Mouse (Mus musculus) lung, embryonic 16.5 days (tissue): ENCODE data around the gene Mab21l3. TPM values are rescaled to one million over a fixed set of nuclear protein-coding genes. Genes with fewer than 3 reads are reported as not detected.
A peak's percentile ranks its signal among the peaks of the same experiment; 100 is the strongest.

Experiments
- ATAC-seq: fragments of 200-750 bp; cut with Nextera tagmentation; 2 replicates; pipeline ENCODE4 v1.8.0; 2017; ENCODE audit warnings: low read depth, mild to moderate bottlenecking, moderate library complexity
- H3K27ac ChIP-seq: fragments of 300-500 bp; sonication (generic); 2 replicates; pipeline ENCODE4 v1.5.1; 2014; ENCODE audit warnings: mild to moderate bottlenecking, control low read depth, low read length
- H3K27me3 ChIP-seq: fragments of 300-500 bp; sonication (generic); 2 replicates; pipeline ENCODE4 v1.6.1; 2014; ENCODE audit warnings: low read depth, low read length, mixed read lengths; ENCODE audit not compliant: control insufficient read depth, insufficient read depth
- H3K36me3 ChIP-seq: fragments of 300-500 bp; sonication (generic); 2 replicates; pipeline ENCODE4 v1.6.1; 2014; ENCODE audit warnings: low read length; ENCODE audit not compliant: control insufficient read depth, insufficient read depth
- H3K4me1 ChIP-seq: fragments of 300-500 bp; sonication (generic); replicated peaks from 2 replicates; pipeline ENCODE4 v1.6.1; 2014; ENCODE audit warnings: low read length, mixed read lengths; ENCODE audit not compliant: control insufficient read depth, insufficient read depth
- H3K4me2 ChIP-seq: fragments of 300-500 bp; sonication (generic); 2 replicates; pipeline ENCODE4 v1.6.1; 2014; ENCODE audit warnings: low read depth, low read length, control low read depth
- H3K4me3 ChIP-seq: fragments of 300-500 bp; sonication (generic); 2 replicates; pipeline ENCODE4 v1.5.1; 2014; ENCODE audit warnings: mild to moderate bottlenecking, low read length, control low read depth
- H3K9ac ChIP-seq: fragments of 300-500 bp; sonication (generic); 2 replicates; pipeline ENCODE4 v1.6.1; 2014; ENCODE audit warnings: low read length, control low read depth
- H3K9me3 ChIP-seq: fragments of 300-500 bp; sonication (generic); 2 replicates; pipeline ENCODE4 v1.6.1; 2016; ENCODE audit warnings: low read length; ENCODE audit not compliant: control insufficient read depth
- WGBS: fragments of 180-500 bp; shearing (Covaris S2); extraction: QIAGEN DNeasy Blood & Tissue Kit; methylation state at CpG from one replicate; pipeline ENCODE4 v1.1.7; 2014; 5-methylcytosine and 5-hydroxymethylcytosine counted together
- polyA plus RNA-seq: library from polyadenylated mRNA; unstranded; fragments of >200 nt; fragmentation: Nextera tagmentation; extraction: Ambion mirVana; gene quantifications from 2 replicates; pipeline ENCODE4 v1.2.1, GENCODE M21; 2015

The Mab21l3 gene
- polyA plus RNA-seq, 1 experiment from 2014 or later: 0.43 TPM

DNA sequence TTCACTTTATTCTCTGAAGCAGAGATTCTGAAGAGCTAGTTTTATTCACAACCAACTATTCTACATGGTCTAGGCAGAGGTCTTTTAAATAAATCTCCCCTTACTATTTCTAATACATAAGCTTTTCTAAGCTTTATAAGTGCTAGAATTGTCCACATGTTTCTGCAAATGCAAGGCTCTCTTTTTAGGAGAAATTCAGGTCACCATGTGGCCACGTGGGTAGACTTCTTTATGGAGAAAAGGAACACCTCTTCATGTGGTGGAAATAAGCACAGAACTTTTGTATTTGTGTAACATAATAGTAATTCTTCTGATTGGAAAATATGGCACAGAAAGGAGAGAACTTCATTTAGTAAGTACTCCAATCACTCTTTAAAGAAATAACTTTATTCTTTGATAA, 5.3 kb upstream of the Mab21l3 start:
- Histone ChIP-seq H3K27me3 (no peaks in the 10 kb centered on the region), H3K4me2 (no peak overlapping the region), H3K36me3 (no peaks in the 10 kb centered on the region), H3K9ac (no peak overlapping the region), H3K27ac (no peak overlapping the region), H3K4me3 (no peak overlapping the region), H3K4me1 (no peaks in the 10 kb centered on the region), H3K9me3 (no peaks in the 10 kb centered on the region)
- ATAC-seq: no peak
- 59% methylated on average over 1 of the region's 1 CpGs for WGBS

DNA sequence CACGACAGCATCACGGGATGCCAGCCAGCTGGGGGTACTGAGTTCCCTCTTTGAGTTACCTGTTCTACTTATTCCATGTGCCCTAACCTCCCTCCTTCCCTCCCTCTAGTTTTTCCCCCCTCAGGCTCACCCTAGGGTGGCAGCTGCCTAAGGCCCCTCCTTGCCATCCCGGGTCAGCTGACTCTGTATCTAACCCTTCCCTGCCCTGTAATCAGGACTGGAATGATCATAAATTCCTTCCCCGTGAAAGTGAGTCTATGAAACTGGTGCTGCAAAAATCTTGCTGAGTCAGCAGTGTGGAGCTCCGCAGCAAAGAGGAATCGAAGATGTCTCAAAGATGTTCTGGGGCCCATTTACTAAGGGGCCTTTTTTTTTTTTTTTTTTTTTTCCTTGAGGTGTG, 2.6 kb upstream of the Mab21l3 start:
- no peaks in the 10 kb centered on the region for H3K27me3 ChIP-seq
- no peak overlapping the region for H3K27ac ChIP-seq
- no peak for ATAC-seq
- H3K4me1 ChIP-seq: no peaks in the 10 kb centered on the region
- no peaks in the 10 kb centered on the region for H3K36me3 ChIP-seq
- H3K9ac ChIP-seq: no peak overlapping the region
- no peak overlapping the region for H3K4me3 ChIP-seq
- no peak overlapping the region for H3K4me2 ChIP-seq
- H3K9me3 ChIP-seq: no peaks in the 10 kb centered on the region
- WGBS: 57% methylated on average over 6 of the region's 6 CpGs

- H3K9ac ChIP-seq: no peak overlapping the region
- H3K36me3 ChIP-seq: no peaks in the 10 kb centered on the region
- H3K4me3 ChIP-seq: no peak overlapping the region
- no peak for ATAC-seq
- 65% methylated on average over 4 of the region's 4 CpGs for WGBS
- no peaks in the 10 kb centered on the region for H3K4me1 ChIP-seq
- H3K27ac ChIP-seq: no peak overlapping the region
- no peaks in the 10 kb centered on the region for H3K27me3 ChIP-seq
- H3K9me3 ChIP-seq: no peaks in the 10 kb centered on the region
- H3K4me2 ChIP-seq: no peak overlapping the region
Observed at GRCm38 (mm10) chr3:101846096-101846495, 2.7 kb downstream of the Mab21l3 start.

DNA sequence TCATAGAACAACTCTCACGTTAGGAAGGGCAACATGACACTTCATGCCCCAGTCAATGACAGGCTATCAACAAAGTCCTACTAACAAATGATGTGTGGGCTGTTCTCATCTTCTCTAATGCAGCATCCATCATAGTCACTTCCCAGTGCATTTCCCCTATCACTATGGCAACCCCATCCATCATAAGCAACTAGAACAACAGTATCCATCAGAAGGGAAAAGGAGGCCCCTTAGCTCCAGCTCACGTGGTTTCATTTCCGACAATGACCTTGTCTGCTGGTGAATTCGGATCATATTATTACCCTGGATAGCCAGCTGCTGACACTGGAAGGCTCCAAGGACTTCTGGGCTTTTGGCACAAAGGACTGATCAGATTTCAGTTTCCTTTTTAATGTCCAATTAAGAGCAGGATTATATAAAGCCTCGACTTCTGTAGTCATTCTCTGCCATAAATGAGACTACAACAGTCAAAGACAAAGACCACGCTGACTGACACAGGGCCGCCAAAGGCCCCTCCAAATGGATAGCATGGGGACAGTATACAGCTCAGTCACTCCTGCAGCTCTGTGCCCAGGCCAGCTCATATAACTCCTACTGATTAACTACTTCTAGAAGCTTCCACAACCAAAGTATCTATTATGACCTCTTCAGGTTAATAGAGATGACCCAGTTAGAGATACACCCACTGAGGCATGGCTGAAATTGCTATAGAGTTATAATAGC, 6.2 kb downstream of the Mab21l3 start:
- Histone ChIP-seq H3K4me1 (no peaks in the 10 kb centered on the region), H3K36me3 (no peaks in the 10 kb centered on the region), H3K4me2 (no peak overlapping the region), H3K9me3 (peaks cover 4% of the 10 kb centered on the region; the same call in 1 of the 2 replicates), H3K4me3 (no peak overlapping the region), H3K27ac (no peak overlapping the region), H3K27me3 (no peaks in the 10 kb centered on the region), H3K9ac (no peak overlapping the region)
- no peak for ATAC-seq
- 63% methylated on average over 7 of the region's 7 CpGs for WGBS

- no peak for ATAC-seq
- Histone ChIP-seq H3K9ac (no peak overlapping the region), H3K4me1 (peaks cover 9% of the 10 kb centered on the region), H3K4me2 (no peak overlapping the region), H3K9me3 (peaks cover 4% of the 10 kb centered on the region; the same call in 1 of the 2 replicates), H3K36me3 (no peaks in the 10 kb centered on the region), H3K4me3 (no peak overlapping the region), H3K27ac (no peak overlapping the region), H3K27me3 (no peaks in the 10 kb centered on the region)
- WGBS: 85% methylated on average over 9 of the region's 9 CpGs
Observed at GRCm38 (mm10) chr3:101839327-101839726, 9.4 kb downstream of the Mab21l3 start.

DNA sequence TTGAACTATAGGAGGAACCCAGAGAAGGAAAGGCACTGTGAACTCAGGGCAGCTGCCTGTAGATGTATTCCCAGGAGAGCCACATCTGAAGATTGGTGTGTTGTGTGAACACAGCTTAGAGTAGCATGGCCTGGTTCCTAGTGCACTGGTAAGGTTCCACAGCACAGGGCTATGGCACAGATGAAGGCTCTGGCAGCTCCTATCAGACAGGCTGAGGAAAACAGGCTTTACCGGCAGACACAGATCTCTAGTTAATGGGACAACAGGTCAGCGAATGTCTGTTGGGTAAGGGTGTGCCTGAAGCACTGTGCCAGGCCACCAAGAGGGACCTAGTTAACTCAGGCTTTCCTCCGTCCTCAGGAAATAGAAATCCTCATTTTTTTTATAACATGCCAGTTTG, 11.8 kb downstream of the Mab21l3 start:
- Histone ChIP-seq H3K4me1 (peaks cover 9% of the 10 kb centered on the region), H3K27me3 (no peaks in the 10 kb centered on the region), H3K27ac (no peak overlapping the region), H3K9ac (no peak overlapping the region), H3K36me3 (no peaks in the 10 kb centered on the region), H3K4me2 (no peak overlapping the region), H3K4me3 (no peak overlapping the region), H3K9me3 (peaks cover 4% of the 10 kb centered on the region; the same call in 1 of the 2 replicates)
- WGBS: 86% methylated on average over 3 of the region's 3 CpGs
- no peak for ATAC-seq

DNA sequence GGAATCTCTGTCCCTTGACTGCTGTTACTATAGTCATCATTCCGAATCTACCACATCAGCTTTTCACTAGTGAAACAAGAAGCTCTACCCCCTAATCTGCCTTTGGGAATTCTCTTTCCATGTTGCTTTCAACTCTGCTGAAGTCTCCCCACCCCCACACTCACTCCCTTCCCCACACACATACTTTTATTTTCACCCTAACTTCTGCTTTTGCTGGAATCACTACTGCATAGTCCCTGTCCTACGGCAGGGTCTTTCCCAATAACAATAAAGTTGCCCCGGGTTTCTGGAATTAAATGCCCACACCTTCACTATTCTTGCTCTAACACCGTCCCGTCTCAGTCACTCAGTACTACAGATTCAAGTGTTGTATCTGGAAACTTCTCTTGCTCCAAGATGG, 12.2 kb downstream of the Mab21l3 start:
- H3K4me2 ChIP-seq: peak overlapping the region; percentile 41
- peaks cover 12% of the 10 kb centered on the region for H3K4me1 ChIP-seq
- no peaks in the 10 kb centered on the region for H3K27me3 ChIP-seq
- no peak for ATAC-seq
- H3K9ac ChIP-seq: peak overlapping the region; percentile 39; the same call in 1 of the 2 replicates
- H3K9me3 ChIP-seq: peaks cover 4% of the 10 kb centered on the region; the same call in 1 of the 2 replicates
- no peaks in the 10 kb centered on the region for H3K36me3 ChIP-seq
- H3K27ac ChIP-seq: no peak overlapping the region
- peak overlapping the region; percentile 19 for H3K4me3 ChIP-seq
- 63% methylated on average over 5 of the region's 5 CpGs for WGBS

GRCm38 (mm10) chr3:101836045-101836444, 12.7 kb downstream of the Mab21l3 start:
- Histone ChIP-seq H3K9ac (peak overlapping the region; percentile 39), H3K4me3 (peak overlapping the region; percentile 19), H3K9me3 (peaks cover 4% of the 10 kb centered on the region; the same call in 1 of the 2 replicates), H3K27me3 (no peaks in the 10 kb centered on the region), H3K36me3 (no peaks in the 10 kb centered on the region), H3K4me1 (peaks cover 13% of the 10 kb centered on the region), H3K4me2 (peak overlapping the region; percentile 41), H3K27ac (no peak overlapping the region)
- peak; percentile 98 for ATAC-seq
- WGBS: 2% methylated on average over 8 of the region's 8 CpGs

DNA sequence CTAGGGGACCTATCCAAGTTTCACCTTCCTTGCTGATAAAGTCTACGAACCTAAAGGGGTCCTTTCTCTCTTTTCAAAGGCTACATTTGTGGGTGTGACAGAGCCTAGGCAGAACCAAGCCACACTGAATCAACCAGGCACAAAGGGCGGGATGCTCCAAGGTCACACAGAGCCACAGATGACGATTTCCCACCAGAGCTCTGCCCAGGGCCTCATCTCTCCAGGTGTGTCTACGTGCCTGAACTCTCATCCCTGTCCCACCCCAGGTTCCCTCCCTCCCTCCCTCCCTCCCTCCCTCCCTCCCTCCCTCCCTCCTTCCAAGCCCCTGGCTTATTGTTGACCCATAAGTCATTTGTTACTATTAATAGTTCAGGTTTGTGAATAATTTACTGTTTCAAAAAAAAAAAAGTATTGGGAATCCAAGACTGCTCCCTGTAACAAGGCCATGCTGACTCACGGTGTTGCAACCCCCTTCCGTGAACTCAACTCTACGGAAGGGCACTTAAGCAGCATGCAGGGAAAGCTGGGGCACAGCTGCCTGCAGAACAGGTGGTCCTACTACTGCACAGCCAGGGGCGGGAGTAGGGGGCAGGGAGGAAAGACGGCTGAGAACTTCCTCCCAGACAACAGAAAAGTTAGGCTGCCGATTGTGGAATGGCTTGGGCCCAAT, 17.4 kb downstream of the Mab21l3 start:
- Histone ChIP-seq H3K9ac (no peak overlapping the region), H3K9me3 (no peaks in the 10 kb centered on the region), H3K4me2 (no peak overlapping the region), H3K27me3 (no peaks in the 10 kb centered on the region), H3K27ac (no peak overlapping the region), H3K4me1 (peaks cover 12% of the 10 kb centered on the region), H3K4me3 (no peak overlapping the region), H3K36me3 (no peaks in the 10 kb centered on the region)
- ATAC-seq: peak; percentile 42; the same call in 1 of the 2 replicates
- WGBS: 27% methylated on average over 10 of the region's 10 CpGs
